9 mouse cellular contexts compared by ENCODE assay signal in the genomic region with DNA sequence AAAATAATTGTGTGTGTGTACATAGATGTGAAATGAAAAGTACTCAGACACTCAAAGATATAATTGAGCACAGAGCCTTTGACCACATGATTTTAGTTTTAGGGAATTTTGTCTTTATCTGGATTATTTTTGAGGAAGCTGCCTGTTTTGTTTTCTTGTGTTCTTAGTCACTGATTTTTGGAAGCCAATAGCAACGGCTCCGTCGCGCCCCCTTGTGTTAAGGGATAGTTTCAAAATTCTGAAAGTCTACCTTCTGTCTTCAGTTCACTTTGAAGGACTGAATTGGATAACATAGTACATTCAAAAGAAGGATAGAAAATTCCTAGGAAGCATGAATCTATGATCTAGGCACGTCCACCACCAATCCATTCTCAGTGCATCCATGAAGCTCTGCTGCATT.
DNase-seq lines count a peak whose midpoint lies in the region; ATAC-seq lines count a peak whose summit lies in the region.
"Had no signal": no experiment of that assay in that cellular context is flagged by ENCODE, and none has a peak within 500 bp of the region (broad histone marks: within the 10 kb centered on the region; RNA-seq: fewer than 3 reads in every experiment).

No protein-coding gene starts in this region.

- no peak for ATAC-seq in neural tube, embryonic 11.5 days (ENCODE audit: insufficient read depth, low FRiP score, low TSS enrichment)
- ATAC-seq in neural tube, embryonic 15.5 days (ENCODE audit: low FRiP score) = no peak
- ATAC-seq in megakaryocyte-erythroid progenitor cell, adult 5-6 weeks (replicated peaks; ENCODE audit: low FRiP score, low TSS enrichment, poor library complexity, severe bottlenecking) = no peak

- no peaks in the 10 kb centered on the region for H3K36me3 ChIP-seq in neural tube, embryonic 11.5 days (ENCODE audit: control insufficient read depth, insufficient read depth, low read length)
- H3K36me3 ChIP-seq in neural tube, embryonic 15.5 days = no peaks in the 10 kb centered on the region
- H3K36me3 ChIP-seq: liver, embryonic 15.5 days had no signal

- 15% methylated on average over 5 of the region's 5 CpGs for WGBS in neural tube, embryonic 11.5 days
- 17% methylated on average over 5 of the region's 5 CpGs for WGBS in neural tube, embryonic 15.5 days

- no peaks in the 10 kb centered on the region for H3K9me3 ChIP-seq in neural tube, embryonic 11.5 days (ENCODE audit: control insufficient read depth, low read length)
- no peaks in the 10 kb centered on the region for H3K9me3 ChIP-seq in neural tube, embryonic 15.5 days (replicated peaks)
- H3K9me3 ChIP-seq: liver, embryonic 15.5 days had no signal

- no peaks in the 10 kb centered on the region for H3K4me1 ChIP-seq in neural tube, embryonic 11.5 days (ENCODE audit: control insufficient read depth, insufficient read depth, low read length)
- H3K4me1 ChIP-seq in neural tube, embryonic 15.5 days = no peaks in the 10 kb centered on the region
- H3K4me1 ChIP-seq: liver, embryonic 15.5 days had no signal

- H3K27ac ChIP-seq in neural tube, embryonic 11.5 days (ENCODE audit: low read depth, low read length) = no peak overlapping the region
- H3K27ac ChIP-seq in neural tube, embryonic 15.5 days (replicated peaks) = no peak overlapping the region
- H3K27ac ChIP-seq: liver, embryonic 15.5 days had no signal

- no peak overlapping the region for H3K9ac ChIP-seq in neural tube, embryonic 11.5 days (ENCODE audit: low read length)
- H3K9ac ChIP-seq in neural tube, embryonic 15.5 days (replicated peaks) = no peak overlapping the region
- H3K9ac ChIP-seq: liver, embryonic 15.5 days had no signal

- peak; percentile 20 for DNase-seq in gastrocnemius, adult 18-20 months (ENCODE audit: low spot score)
- no peak for DNase-seq in gastrocnemius, postnatal 25 days
- DNase-seq in neural tube, embryonic 11.5 days (ENCODE audit: low spot score) = peak; percentile 23
- peak; percentile 52 to 69 for DNase-seq in adrenal gland, postnatal 36 days
- peak; percentile 73 for DNase-seq in kidney, postnatal 10 days
- peak; percentile 2 for DNase-seq in thymus, postnatal 25 days

- H3K4me2 ChIP-seq in neural tube, embryonic 11.5 days (ENCODE audit: low read depth) = no peak overlapping the region
- H3K4me2 ChIP-seq in neural tube, embryonic 15.5 days = no peak overlapping the region
- H3K4me2 ChIP-seq: liver, embryonic 15.5 days had no signal

- no peaks in the 10 kb centered on the region for H3K27me3 ChIP-seq in neural tube, embryonic 11.5 days (ENCODE audit: control insufficient read depth, insufficient read depth, low read length)
- no peaks in the 10 kb centered on the region for H3K27me3 ChIP-seq in neural tube, embryonic 15.5 days (replicated peaks)
- H3K27me3 ChIP-seq: liver, embryonic 15.5 days had no signal

- no peak overlapping the region for H3K4me3 ChIP-seq in neural tube, embryonic 11.5 days (ENCODE audit: low read depth, low read length)
- H3K4me3 ChIP-seq in neural tube, embryonic 15.5 days (replicated peaks) = no peak overlapping the region
- H3K4me3 ChIP-seq: liver, embryonic 15.5 days had no signal
